Mouse (Mus musculus) T-helper 1 cell (primary cell): ENCODE results near the gene Cox19.

Source experiments
- in situ Hi-C: fragments of 300-600 bp; cut with MboI, MseI; formaldehyde crosslinking; loops from one replicate; pipeline ENCODE4 v1.15.1; 2025; ENCODE audit warnings: high pct_unique_total_duplicates

The Cox19 gene

DNA sequence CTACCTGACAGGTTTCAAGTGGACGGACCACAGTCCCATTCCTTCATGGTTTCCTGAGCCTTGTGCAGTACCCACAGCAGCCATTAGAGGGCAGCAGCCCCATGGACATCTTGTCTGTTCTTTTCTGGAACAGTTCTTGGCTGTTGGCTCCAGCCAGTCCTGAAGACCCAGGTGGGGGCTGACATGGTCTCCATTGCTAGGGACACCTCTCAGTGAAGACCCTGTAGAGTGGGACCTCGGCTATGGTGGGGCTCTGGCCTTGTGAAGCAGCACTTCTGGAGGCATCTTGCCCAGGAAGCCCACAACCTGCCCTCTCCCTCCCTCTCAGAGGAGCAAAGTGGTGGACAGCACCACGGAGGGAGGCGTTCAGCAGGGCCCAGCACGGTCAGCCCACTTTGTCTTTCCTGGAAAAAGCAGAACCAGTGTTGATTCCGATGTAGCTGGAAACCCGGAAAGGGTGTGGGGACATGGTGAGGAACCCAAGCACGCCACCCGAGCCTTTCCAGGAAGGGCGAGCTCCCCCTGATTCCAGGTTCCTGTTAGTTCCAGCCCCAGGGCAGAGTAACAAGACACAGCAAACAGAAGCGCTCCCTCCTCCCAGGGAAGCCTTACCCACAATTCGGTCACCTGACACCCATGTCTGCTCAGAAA, 13.2 kb upstream of the Cox19 start:
- in situ Hi-C loops, result loop anchor here (5.0 kb wide), 1 partner anchor 38 kb away; no protein-coding TSS in a partner anchor

DNA sequence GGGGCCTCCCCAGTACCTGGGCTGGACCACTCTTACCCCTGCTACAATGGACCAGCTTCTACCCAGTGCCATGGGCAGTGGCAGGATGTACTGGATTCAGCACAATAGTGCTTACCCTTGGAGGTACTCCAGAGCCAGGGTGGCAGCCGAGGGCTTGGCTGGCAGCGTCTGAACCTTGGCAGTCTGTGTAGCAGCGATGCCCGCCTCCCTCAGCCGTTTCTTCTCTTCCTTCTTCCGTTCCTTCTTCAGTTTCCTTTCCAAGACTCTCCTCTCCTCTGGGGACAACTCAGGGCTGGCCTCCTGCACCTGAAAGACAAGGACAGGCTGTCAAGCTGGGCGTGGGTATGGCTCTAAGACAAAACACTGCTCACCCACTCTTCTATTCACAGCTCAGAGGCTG, 12.6 kb upstream of the Cox19 start:
- in situ Hi-C loops, result loop anchor here (5.0 kb wide), 1 partner anchor 38 kb away; no protein-coding TSS in a partner anchor

DNA sequence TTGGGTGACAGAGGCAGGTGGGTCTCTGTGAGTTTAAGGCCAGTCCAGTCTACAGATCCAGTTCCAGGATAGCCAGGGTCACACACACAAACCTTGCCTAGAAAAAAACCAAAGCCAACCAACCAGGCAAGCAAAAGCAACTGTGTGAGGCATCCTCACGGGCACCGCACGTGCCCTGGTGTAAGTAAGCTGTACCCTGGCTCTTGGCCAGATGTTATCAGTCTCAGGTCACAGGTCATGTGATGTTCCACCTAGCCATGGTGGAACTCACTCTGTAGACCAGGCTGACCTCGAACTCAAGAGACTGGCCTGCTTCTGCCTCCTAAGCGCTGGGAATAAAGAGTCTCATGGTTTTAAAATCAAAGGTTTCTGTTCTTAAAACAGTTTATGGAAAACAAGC, 8.0 kb upstream of the Cox19 start:
- in situ Hi-C loops, result loop anchor here (5.0 to 10.0 kb wide), 2 partner anchors 77 to 514 kb away; no protein-coding TSS in a partner anchor

DNA sequence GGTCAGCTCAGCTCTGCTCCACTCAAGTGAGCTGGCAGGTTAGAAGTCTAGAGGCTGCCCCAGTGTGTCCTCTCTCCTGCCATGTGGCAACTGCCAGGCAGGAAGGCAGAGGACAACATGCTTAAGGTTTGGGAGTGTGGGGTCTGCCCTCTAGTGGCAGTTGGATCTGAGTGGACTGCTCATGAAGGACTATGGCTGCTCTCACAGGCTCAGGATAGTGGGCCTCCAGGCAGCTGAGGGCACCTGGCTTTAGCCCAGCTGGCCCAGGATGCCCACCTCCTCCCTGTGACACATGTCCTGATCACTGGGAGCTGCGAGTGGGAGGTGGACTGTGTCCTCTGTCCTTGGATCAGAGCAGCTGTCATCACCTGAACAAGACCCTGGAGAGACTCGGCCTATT, 7.4 kb upstream of the Cox19 start:
- in situ Hi-C loops, result loop anchor here (5.0 to 10.0 kb wide), 2 partner anchors 76 to 514 kb away; no protein-coding TSS in a partner anchor

DNA sequence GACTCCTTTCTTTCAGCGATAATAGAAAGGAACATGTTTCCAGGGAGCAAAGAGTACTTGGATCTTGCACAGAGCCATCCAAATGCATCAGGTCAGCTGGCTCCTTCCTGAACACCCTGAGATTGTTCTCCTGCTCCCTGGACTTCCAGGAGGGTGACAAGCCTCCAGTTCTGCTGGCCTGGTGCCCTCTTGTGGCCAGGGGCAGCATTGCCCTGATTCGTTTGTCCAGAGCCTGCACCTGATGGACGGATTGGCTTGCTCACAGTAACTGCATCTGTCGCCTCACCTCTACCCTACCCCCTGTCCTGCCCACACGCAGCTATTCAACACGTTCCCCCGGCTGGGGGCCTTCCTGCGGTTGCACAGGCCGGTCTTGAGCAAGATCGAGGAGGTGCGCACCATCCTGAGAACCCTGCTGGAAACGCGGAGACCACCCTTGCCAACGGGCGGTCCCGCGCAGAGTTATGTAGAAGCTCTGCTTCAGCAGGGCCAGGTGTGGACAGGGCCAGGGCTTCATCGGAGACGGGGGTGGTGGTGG, 4.1 kb upstream of the Cox19 start:
- in situ Hi-C loops, result loop anchor here (5.0 to 10.0 kb wide), 2 partner anchors 73 to 511 kb away; no protein-coding TSS in a partner anchor

DNA sequence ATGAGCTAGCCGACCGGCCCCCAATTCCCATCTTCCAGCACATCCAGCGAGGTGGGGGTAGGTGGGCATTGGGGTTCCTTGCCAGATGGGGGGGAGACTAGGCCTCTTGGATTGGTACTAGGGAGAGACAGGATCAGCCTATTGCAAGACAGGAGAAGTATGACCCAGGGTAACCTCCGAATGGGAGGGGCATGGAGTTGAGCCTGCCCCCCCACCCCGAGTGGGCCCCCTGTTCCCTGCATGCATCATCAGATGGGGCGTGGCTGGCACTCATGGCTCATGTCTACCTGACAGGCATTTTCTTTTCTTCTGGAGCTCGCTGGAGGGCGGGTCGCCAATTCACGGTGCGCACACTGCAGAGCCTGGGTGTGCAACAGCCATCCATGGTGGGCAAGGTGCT, 2.7 kb upstream of the Cox19 start:
- in situ Hi-C loops, result loop anchor here (10.0 kb wide), 1 partner anchor 509 kb away; no protein-coding TSS in a partner anchor

DNA sequence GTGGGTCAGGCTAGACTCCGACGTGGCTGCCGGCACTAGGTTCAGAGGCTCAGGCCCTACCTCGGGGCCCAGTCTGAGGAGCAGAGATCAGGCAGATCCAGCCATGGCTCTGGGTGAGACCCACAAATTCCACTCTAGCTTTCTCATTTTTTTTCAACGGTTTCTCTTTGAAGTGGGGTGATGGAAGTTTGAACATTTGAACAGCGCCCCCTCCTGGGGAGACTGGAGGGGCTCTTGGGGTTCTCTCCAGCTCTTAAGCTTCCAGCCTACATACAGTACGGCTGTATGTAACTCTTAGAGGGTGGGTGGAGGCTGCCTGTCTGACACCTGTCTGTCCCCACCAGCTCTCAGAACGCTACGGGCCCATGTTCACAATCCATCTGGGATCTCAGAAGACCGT, 2.3 kb upstream of the Cox19 start:
- in situ Hi-C loops, result loop anchor here (10.0 kb wide), 1 partner anchor 509 kb away; no protein-coding TSS in a partner anchor

DNA sequence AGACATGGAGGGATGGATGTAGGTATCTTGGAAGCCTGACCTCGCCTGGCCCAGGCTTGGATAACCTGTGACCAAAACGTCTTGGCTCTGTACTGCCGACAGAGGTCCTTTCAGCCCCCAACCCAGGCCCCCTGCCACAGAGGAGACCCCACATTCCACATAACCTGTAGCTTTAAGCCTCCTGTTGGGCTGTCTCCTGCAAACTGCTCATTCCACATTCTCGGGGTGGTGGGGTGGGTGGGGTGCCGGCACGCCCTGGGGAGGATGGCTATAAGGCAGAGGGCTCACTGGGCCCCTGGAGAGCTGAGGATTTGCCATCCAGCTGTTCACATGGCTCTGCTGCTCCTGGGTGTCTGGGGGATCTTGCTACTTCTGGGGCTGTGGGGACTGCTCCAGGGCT, 1.1 kb upstream of the Cox19 start, which contains the start of gene Cyp2w1:
Gene Cyp2w1, plus strand, starts transcription at position 301 of the 400 bp plus-strand sequence.
- in situ Hi-C loops, result loop anchor here (10.0 kb wide), 1 partner anchor 508 kb away; no protein-coding TSS in a partner anchor

DNA sequence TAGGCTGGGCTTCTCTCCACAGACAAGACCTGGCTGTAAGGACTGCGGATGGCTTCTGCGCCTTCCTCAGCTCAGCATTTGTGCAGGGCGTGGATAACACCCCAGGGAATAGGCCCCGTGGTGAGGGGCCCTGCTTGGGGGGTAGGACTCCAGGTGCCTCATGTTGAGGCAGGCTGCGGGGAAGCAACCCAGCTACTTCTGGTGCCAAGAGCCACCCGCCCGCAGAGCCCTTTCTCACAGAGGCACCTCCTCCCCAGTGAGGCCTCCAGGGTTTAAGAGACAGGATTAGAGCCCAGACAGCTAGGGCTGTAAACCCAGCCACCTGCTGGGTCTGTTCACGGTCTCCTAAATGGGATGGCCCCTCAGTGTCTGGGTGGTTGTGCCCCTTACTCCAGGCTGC, 410 bp upstream of the Cox19 start:
- in situ Hi-C loops, result loop anchor here (10.0 kb wide), 1 partner anchor 507 kb away; no protein-coding TSS in a partner anchor

DNA sequence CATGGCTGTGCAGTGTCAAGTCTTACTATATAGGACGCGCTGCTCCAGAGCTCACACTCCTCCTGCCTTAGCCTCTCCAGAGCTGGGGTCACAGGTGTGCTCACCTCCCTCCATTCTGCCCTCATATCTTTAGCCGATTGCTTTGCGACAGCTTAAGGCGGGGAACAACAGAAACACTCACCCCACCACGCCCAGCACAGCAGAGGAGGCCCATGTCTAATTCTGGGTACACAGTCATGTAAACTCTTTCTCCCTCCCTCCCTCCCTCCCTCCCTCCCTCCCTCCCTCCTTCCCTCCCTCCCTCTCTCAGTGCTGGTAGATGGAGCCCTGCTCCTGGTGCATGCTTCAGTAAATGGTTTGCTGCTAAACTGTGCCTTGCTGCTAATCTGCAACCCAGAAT, 1.5 kb downstream of the Cox19 start:
- in situ Hi-C loops, result loop anchor here (10.0 kb wide), 1 partner anchor 505 kb away; no protein-coding TSS in a partner anchor

DNA sequence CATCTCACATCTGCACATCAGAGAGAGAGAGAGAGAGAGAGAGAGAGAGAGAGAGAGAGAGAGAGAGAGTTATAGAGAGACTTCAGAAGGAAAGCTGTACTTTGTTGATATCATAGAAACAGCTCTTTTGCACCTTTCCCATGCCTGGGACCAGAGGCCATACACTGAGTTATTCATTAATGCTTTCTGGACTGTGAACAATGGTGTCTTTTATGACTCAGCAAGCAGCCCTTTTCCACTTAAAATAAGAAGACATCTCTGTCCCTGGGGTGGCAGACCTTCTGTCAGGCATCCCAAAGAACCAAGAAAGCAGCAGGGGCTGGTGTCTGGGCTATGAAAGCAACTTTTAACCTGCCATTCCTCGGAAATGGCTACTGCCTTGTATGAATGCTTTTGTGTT, 4.0 kb downstream of the Cox19 start:
- in situ Hi-C loops, result no loop called here

DNA sequence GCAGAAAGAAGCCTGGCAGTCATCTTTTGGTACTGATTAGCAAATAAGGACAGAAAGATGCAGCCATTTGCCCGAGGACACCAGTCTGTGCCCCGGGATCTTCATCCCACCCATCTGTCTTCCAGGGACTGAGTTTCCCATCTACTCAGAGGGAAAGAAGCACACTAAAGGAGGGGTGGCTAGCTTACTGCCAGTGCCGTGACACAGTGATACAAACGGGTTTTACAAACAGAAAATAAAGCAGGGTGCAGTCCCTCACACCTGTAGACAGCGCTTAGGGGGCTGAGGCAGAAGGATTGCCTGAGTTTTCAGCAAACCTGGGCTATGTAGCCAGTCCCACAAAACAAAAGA, 5.9 kb downstream of the Cox19 start:
- in situ Hi-C loops, result no loop called here

DNA sequence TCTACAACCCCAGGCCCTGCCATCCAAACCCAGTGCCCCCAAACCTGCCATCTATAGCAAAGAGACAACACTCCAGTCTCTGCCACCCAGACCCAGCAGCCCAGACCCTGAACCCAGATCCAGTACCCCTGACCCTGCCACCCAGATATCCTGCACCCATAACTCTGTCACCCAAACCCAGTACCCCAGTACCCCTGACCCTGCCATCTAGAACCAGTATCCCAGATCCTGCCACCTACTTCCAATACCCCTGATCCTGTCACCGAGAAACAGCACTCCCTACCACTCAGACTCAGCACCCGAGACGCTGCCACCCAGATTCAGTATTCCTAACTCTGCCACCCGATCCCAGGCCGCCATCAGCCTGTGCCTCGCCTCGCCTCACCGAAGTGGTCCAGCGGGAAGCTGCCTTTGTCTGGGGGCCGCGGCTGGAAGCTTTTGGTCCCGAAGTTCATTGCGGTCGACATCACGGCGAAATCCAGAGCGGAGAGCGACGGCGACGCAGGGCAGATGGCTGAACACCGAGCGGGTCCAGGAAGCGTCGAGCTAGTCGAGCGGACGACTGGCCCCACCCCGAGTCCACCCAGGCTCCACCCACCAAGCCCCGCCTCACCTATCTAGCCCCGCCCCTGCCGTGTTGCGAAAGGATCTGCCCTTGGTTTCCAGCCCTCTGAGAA, 6.4 kb downstream of the Cox19 start:
- in situ Hi-C loops, result no loop called here

DNA sequence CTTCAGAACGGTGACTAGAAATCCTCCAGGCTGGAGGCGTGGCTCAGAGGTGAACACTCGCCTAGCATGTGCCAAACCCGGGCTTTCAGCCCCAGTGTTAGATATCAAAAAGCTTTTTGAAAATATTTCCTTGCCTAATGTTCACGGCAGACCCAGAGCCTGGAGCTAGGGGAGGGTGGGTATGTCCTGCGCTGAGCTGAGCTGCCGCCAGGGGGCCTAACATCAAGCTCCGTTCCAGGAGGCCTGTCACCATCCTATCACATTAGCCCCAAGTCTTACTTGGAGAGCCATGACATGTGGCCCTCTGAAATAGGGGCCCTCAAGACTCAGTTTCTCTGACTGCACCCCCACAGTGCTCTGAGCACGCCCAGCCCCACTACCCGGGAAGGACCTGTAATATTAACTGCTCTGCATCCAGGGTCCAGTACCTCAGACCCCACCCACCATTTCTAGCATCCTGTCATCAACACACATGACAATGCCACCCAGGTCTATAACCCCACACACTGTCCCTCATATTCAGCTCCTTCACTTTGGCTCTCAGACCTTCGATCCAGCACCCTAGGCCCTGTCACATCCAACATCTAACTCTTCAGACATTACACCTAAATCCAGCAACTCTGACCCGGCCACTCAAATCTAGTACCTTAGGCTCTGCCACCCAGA, 7.1 kb downstream of the Cox19 start:
- in situ Hi-C loops, result no loop called here

DNA sequence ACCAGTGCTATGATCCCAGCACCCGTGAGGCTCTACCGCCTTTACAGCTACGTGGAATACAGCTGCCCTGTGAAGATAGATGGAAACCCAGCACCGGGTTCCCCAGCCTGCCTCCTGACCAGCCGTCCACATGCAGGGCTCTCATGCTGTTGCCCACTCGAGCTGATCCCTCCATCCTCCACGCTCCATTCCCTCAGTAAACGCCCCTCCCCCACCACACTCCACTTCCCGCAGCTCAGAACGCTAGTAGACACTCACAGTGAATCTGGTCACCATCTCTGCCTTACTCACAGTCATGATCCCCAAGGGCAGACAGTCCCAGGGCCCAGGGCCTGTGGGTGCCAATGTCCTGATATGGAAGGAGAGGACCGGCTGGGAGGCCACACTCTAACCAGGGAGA, 12.3 kb downstream of the Cox19 start:
- in situ Hi-C loops, result loop anchor here (10.0 kb wide), 1 partner anchor 464 kb away; no protein-coding TSS in a partner anchor

DNA sequence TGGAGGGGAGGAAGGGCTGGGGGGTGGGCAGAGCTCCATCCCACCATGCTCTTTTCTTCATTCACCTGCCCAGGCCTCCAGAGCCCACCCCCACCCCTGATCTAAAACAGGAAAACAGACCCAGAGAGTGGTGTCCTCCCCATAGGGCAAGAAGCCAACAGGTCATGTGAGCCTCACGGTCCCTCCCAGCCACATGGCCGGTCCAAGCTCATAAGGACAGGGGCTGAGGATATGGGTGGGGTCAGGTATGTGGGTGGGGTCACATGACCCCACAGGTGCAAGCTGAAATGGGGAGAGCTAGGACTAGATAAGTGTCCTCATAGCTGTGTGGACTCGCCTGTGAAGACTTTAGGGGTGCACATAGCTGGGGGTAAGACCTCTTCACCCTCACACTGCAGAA, 12.8 kb downstream of the Cox19 start:
- in situ Hi-C loops, result loop anchor here (10.0 kb wide), 1 partner anchor 464 kb away; no protein-coding TSS in a partner anchor

DNA sequence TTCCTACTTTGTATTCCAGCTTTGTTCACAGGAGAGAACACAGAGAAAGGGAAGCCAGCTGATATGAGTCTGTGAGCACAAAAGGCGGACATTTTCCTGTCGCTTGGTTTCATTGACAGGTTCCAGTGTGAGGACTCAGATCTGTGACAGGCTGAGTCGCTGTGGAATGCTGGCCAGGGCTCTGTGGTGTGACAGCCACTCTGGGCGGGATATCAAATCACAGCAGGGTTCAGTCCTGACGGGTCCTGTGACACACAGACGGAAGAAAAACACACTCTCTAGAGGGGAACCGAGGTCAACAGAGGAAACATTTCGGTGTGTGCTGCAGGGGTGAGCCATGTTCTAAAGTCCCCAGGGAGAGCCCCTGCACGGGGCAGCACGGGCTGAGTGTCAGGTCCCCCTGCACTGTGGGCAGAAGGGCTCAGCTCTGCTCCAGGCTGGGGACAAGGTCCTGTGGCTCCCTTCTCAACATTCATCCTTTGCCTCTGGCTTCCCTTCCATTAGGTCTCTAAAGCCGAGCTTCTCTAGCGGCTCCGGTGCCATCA, 13.3 kb downstream of the Cox19 start:
- in situ Hi-C loops, result loop anchor here (10.0 kb wide), 1 partner anchor 463 kb away; no protein-coding TSS in a partner anchor

DNA sequence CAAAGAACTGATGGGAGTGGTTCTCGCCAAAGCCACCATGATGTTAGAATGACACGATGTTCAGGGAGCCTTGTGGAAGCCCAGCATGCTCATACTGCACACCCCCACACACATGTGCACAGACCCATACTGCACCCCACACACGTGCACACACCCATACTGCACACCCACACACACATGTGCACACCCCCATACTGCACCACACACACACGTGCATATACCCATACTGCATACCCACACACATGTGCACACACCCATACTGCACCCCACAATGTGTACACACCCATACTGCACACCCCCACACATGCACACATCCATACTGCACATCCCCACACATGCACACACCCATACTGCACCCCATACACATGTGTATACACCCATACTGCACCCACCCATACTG, 15.6 kb downstream of the Cox19 start:
- in situ Hi-C loops, result loop anchor here (10.0 kb wide), 1 partner anchor 461 kb away; no protein-coding TSS in a partner anchor

DNA sequence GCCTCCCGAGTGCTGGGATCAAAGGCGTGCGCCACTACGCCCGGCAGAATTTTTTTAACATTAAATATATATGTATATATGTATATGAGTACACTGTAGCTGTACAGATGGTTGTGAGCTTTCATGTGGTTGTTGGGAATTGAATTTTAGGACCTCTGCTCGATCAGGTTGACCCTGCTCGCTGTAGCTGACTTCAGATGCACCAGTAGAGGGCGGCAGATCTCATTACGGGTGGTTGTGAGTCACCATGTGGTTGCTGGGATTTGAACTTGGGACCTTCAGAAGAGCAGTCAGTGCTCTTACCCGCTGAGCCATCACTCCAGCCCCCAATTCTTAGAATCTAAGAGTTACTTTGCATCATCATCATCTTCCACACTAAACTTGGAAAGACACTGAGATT, 16.8 kb downstream of the Cox19 start:
- in situ Hi-C loops, result loop anchor here (10.0 kb wide), 1 partner anchor 460 kb away; no protein-coding TSS in a partner anchor

DNA sequence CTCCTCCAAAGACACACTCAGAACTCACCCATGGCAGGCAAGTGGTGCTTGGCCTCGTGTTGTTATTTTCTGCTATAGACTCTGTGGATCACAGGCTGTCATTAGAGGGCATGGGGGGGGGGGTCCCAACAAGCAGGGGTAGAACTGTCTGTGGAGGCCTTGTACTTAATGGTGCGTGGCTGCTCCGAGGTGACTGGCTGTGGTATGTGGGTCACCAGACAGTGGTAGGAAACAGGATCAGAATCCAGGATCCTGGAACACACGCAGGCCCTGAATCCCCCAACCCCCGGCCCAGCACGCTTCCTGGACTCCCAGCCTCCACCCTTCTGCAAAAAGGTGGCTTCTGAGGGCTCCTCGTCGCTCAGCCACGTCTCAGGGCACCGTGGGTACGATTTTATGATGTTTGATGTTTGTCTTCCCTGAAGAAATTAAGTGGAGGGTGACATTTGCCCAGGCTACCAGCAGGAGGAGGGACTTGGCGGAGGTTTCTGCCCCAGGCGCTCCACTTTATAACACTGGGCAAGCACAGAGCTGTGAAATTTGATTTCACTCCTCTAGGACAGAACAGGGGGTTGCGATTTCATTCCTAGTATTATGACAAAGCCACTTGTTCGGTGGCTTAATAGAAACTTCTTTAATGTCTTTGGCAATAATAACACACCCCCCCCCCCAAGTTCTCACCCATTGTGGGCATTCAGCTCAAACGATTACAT, 17.8 kb downstream of the Cox19 start:
- in situ Hi-C loops, result loop anchor here (10.0 kb wide), 1 partner anchor 459 kb away; no protein-coding TSS in a partner anchor
